Mouse (Mus musculus): ENCODE measurements around the gene Gcnt2.

DNA sequence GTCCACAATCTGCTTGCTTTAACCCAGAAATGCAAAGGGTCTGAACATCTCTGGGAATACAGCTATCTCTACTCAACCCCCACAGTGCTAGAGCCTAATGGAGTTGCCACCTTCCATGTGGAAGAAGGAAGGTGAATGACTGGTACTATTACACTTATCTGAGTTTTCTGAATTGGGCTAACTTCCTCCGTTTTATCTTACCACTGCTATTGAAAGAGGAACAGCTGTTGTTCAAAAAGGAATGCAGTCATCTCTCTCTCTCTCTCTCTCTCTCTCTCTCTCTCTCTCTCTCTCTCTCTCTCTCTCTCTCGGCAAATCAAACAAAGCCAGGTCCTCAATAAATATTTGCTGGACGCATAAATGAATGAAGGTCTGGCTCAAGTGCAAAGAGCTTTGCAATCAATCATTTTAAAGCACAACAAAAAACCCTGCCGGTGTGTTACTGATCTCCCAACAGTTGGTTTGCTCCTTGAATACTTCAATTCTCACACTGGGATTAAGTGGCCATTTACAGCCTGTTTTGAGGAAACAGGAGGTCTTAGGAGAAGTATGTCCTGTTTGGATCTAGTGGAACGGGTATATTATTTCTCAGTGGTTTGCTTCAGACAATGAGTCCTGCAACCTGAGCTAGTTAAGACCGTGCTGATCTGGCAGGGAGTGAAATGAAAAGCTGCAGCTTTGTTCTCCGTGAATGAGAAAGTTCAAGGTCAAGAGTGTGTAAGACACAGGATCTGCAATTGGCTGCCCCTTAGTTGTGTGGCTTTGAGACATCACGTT, 135.1 kb downstream of the Gcnt2 start:
- TF ChIP-seq CTCF (IDR thresholded peaks at IDR 0.05; ENCODE audit: extremely low read depth, insufficient read depth, insufficient read length, insufficient replicate concordance) (no peak), POLR2A (IDR thresholded peaks at IDR 0.05; ENCODE audit: low read depth, low read length) (no peak)

Data from spleen, adult 2 months (tissue).